Mouse (Mus musculus) midbrain, postnatal 0 days (tissue): ENCODE results near the gene Il17rd. TPM values are rescaled to one million over a fixed set of nuclear protein-coding genes. Genes with fewer than 3 reads are reported as not detected.

Experiments
- ATAC-seq: fragments of 200-750 bp; cut with Nextera tagmentation; 2 replicates; pipeline ENCODE4 v1.8.0; 2017; ENCODE audit warnings: moderate number of reproducible peaks, mild to moderate bottlenecking, moderate TSS enrichment, moderate library complexity; ENCODE audit not compliant: low FRiP score
- DNase-seq: peaks from one replicate; pipeline ENCODE4 v3.0.0-alpha.2; 2015; ENCODE audit warnings: low spot score
- H3K27ac ChIP-seq: fragments of 300-500 bp; sonication (generic); 2 replicates; pipeline ENCODE4 v1.5.1; 2014; ENCODE audit warnings: low read depth, mild to moderate bottlenecking, low read length, mixed read lengths
- H3K27me3 ChIP-seq: fragments of 300-500 bp; sonication (generic); 2 replicates; pipeline ENCODE4 v1.6.1; 2014; ENCODE audit warnings: low read length, control low read depth, mixed read lengths; ENCODE audit not compliant: insufficient read depth
- H3K36me3 ChIP-seq: fragments of 300-500 bp; sonication (generic); 2 replicates; pipeline ENCODE4 v1.6.1; 2014; ENCODE audit warnings: low read length, control low read depth, mixed read lengths; ENCODE audit not compliant: insufficient read depth
- H3K4me1 ChIP-seq: fragments of 300-500 bp; sonication (generic); 2 replicates; pipeline ENCODE4 v1.6.1; 2014; ENCODE audit warnings: mild to moderate bottlenecking, control low read depth, antibody characterized with exemption, low read length, mixed read lengths; ENCODE audit not compliant: insufficient read depth
- H3K4me2 ChIP-seq: fragments of 300-500 bp; sonication (generic); 2 replicates; pipeline ENCODE4 v1.6.1; 2014; ENCODE audit warnings: low read depth, mild to moderate bottlenecking, low read length, mixed read lengths; ENCODE audit not compliant: poor library complexity, severe bottlenecking
- H3K4me3 ChIP-seq: fragments of 300-500 bp; sonication (generic); 2 replicates; pipeline ENCODE4 v1.5.1; 2014; ENCODE audit warnings: low read depth, mild to moderate bottlenecking, low read length, moderate library complexity
- H3K9ac ChIP-seq: fragments of 300-500 bp; sonication (generic); replicated peaks from 2 replicates; pipeline ENCODE4 v1.6.1; 2014; ENCODE audit warnings: mild to moderate bottlenecking, low read length, moderate library complexity, mixed read lengths; ENCODE audit not compliant: poor library complexity, severe bottlenecking
- H3K9me3 ChIP-seq: fragments of 300-500 bp; sonication (generic); 2 replicates; pipeline ENCODE4 v1.6.1; 2016; ENCODE audit warnings: low read length, control low read depth
- CTCF ChIP-seq: IDR thresholded peaks from 2 replicates; pipeline ENCODE4 v1.5.1; 2016; ENCODE audit warnings: antibody characterized with exemption, mild to moderate bottlenecking
- WGBS: fragments of 180-500 bp; shearing (Covaris S2); extraction: QIAGEN DNeasy Blood & Tissue Kit; methylation state at CpG from one replicate; pipeline ENCODE4 v1.1.7; 2014; 5-methylcytosine and 5-hydroxymethylcytosine counted together
- polyA plus RNA-seq: library from polyadenylated mRNA; unstranded; fragments of >200 nt; fragmentation: Nextera tagmentation; extraction: Ambion mirVana; gene quantifications from 2 replicates; pipeline ENCODE4 v1.2.1, GENCODE M21; 2015
- total RNA-seq: library from RNA; depleted of rRNA; stranded (reverse); fragments of >200 nt; gene quantifications from 2 replicates; pipeline ENCODE4 v1.2.3, GENCODE M21; 2014

Gene Il17rd
- total and polyA plus RNA-seq, 2 experiments from 2014 or later, result 1.5 to 9.1 TPM

GRCm38 (mm10) chr14:27116577-27117165, 77.9 kb downstream of the Il17rd start:
- Histone ChIP-seq H3K9me3 (no peaks in the 10 kb centered on the region), H3K27me3 (peaks cover 18% of the 10 kb centered on the region; the same call in 1 of the 2 replicates), H3K9ac (no peak overlapping the region), H3K27ac (no peak overlapping the region), H3K4me1 (peaks cover 7% of the 10 kb centered on the region; the same call in 1 of the 2 replicates), H3K4me2 (0 out of 2 replicates have a peak overlapping the region, but pooled peaks have one; percentile 4), H3K4me3 (no peak overlapping the region), H3K36me3 (no peaks in the 10 kb centered on the region)
- no peak for DNase-seq
- TF ChIP-seq CTCF, result no peak
- ATAC-seq, result no peak
- 84% methylated on average over 4 of the region's 4 CpGs for WGBS

- Histone ChIP-seq H3K9ac (no peak overlapping the region), H3K9me3 (no peaks in the 10 kb centered on the region), H3K36me3 (no peaks in the 10 kb centered on the region), H3K4me2 (no peak overlapping the region), H3K4me1 (peaks cover 7% of the 10 kb centered on the region; the same call in 1 of the 2 replicates), H3K27ac (no peak overlapping the region), H3K27me3 (peaks cover 18% of the 10 kb centered on the region; the same call in 1 of the 2 replicates), H3K4me3 (no peak overlapping the region)
- 90% methylated on average over 5 of the region's 5 CpGs for WGBS
- DNase-seq (no peak), ATAC-seq (no peak)
- no peak for TF ChIP-seq CTCF
Observed at GRCm38 (mm10) chr14:27118546-27118945, 79.8 kb downstream of the Il17rd start.

- no peak for ATAC-seq
- no peak overlapping the region for H3K27ac ChIP-seq
- whole genome bisulfite sequencing, result 87% methylated on average over 3 of the region's 3 CpGs
Observed at GRCm38 (mm10) chr14:27122646-27123045, 83.9 kb downstream of the Il17rd start.

GRCm38 (mm10) chr14:27123543-27123942, 84.8 kb downstream of the Il17rd start:
- no peak overlapping the region for H3K9ac ChIP-seq
- H3K4me3 ChIP-seq, result no peak overlapping the region
- TF ChIP-seq CTCF, result no peak
- no peak for DNase-seq
- no peaks in the 10 kb centered on the region for H3K9me3 ChIP-seq
- 50% methylated on average over 8 of the region's 8 CpGs for WGBS
- no peaks in the 10 kb centered on the region for H3K4me1 ChIP-seq
- no peaks in the 10 kb centered on the region for H3K36me3 ChIP-seq
- no peaks in the 10 kb centered on the region for H3K27me3 ChIP-seq
- no peak overlapping the region for H3K4me2 ChIP-seq
- ATAC-seq, result no peak
- H3K27ac ChIP-seq, result no peak overlapping the region

More at GRCm38 (mm10) chr14:27122646-27123045, 83.9 kb downstream of the Il17rd start:
- Histone ChIP-seq H3K4me3 (no peak overlapping the region), H3K9me3 (no peaks in the 10 kb centered on the region), H3K36me3 (no peaks in the 10 kb centered on the region), H3K9ac (no peak overlapping the region), H3K4me1 (no peaks in the 10 kb centered on the region), H3K27me3 (no peaks in the 10 kb centered on the region), H3K4me2 (no peak overlapping the region)
- TF ChIP-seq CTCF, result no peak
- DNase-seq, result no peak

- Histone ChIP-seq H3K36me3 (no peaks in the 10 kb centered on the region), H3K9me3 (no peaks in the 10 kb centered on the region), H3K4me2 (no peak overlapping the region), H3K9ac (no peak overlapping the region), H3K4me3 (no peak overlapping the region), H3K4me1 (no peaks in the 10 kb centered on the region), H3K27me3 (no peaks in the 10 kb centered on the region), H3K27ac (no peak overlapping the region)
- no peak for DNase-seq
- no peak for ATAC-seq
- TF ChIP-seq CTCF, result no peak
- 95% methylated on average over 3 of the region's 3 CpGs for WGBS
Observed at GRCm38 (mm10) chr14:27130031-27130430, 91.3 kb downstream of the Il17rd start.

- no peak for DNase-seq
- Histone ChIP-seq H3K4me2 (no peak overlapping the region), H3K27me3 (no peaks in the 10 kb centered on the region), H3K9me3 (no peaks in the 10 kb centered on the region), H3K4me3 (no peak overlapping the region), H3K9ac (no peak overlapping the region), H3K36me3 (no peaks in the 10 kb centered on the region), H3K27ac (no peak overlapping the region), H3K4me1 (no peaks in the 10 kb centered on the region)
- no peak for ATAC-seq
- no peak for TF ChIP-seq CTCF
- 71% methylated on average over 1 of the region's 1 CpGs for WGBS
Observed at GRCm38 (mm10) chr14:27130676-27131075, 91.9 kb downstream of the Il17rd start.
